Mouse (Mus musculus) C2C12 (cell line): Measurements from ENCODE around the gene Tent4a.

ENCODE experiments used
- CEBPB ChIP-seq: IDR thresholded peaks from one replicate; pipeline ENCODE4 v1.6.1; 2011; ENCODE audit warnings: low read depth, mild to moderate bottlenecking, control low read depth, moderate library complexity
- CTCF ChIP-seq: IDR thresholded peaks from one replicate; pipeline ENCODE4 v1.5.1; 2011; ENCODE audit not compliant: control insufficient read depth, insufficient read depth, insufficient read length
- MAX ChIP-seq: IDR thresholded peaks from one replicate; pipeline ENCODE4 v1.6.1; 2011; ENCODE audit warnings: mild to moderate bottlenecking, control low read depth
- MYOD1 ChIP-seq: IDR thresholded peaks from one replicate; pipeline ENCODE4 v1.6.1; 2011; ENCODE audit warnings: low read depth; ENCODE audit not compliant: control insufficient read depth, insufficient read length
- USF1 ChIP-seq: IDR thresholded peaks from one replicate; pipeline ENCODE4 v1.6.1; 2011; ENCODE audit warnings: low read depth, mild to moderate bottlenecking, control low read depth, moderate library complexity

DNA sequence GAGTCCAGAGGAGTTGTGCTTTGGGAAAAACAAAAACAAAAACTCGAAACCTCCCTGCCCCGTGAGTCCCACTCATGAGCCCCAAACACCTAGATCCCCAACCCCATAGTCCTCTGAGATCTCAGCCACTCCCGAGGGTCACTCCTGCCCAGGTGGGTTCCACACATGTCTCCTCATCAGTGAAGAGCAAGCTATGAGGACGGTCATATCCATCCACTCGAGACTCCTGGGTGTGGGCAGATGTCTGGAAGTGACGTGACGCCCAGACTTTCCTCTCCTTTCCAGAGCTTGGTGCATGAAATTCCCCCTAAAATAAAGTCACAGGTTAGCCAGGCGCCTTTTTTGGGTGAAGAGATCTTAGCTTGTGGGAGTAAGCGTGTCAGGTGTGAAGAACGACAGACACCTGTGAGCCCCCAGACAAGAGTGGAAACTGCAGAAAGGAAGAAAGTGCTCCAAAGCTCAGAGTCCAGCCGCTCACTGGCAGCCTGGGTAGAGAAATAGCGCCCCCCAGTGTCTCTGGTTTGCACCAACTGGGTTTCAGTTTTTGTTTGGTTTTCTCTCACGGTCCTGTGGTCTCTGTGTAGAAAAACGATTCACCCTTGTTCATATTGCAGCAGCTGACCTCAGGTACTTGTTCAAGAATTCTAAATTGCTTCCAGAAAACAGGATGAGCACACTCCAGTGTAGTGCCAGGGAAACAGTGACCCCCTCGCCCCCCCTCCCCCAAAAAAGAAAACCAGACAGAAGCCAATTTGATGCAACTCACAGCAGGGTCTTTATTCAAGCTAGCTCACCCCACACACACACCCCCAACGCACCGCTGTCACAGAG is 73.6 kb downstream of the Tent4a start:
- TF ChIP-seq CTCF: peak; percentile 16
- TF ChIP-seq MAX: no peak
- no peak for TF ChIP-seq USF1
- no peak for TF ChIP-seq MYOD1
- TF ChIP-seq CEBPB: no peak
